Mouse (Mus musculus) olfactory bulb, adult 2 months (tissue): Measurements from ENCODE around the gene Mms22l.

Source experiments
- CTCF ChIP-seq: fragments of 200-500 bp; IDR thresholded peaks from 2 replicates; pipeline ENCODE4 v1.5.1; 2012; ENCODE audit warnings: low read depth, mild to moderate bottlenecking, low read length, moderate library complexity; ENCODE audit not compliant: insufficient read depth
- POLR2A ChIP-seq: fragments of 200-500 bp; IDR thresholded peaks from 2 replicates; pipeline ENCODE4 v1.6.1; 2012; ENCODE audit warnings: mild to moderate bottlenecking, low read depth, low read length, moderate library complexity; ENCODE audit not compliant: insufficient read depth

GRCm38 (mm10) chr4:24596942-24597611 is 100.8 kb downstream of the Mms22l start:
- TF ChIP-seq CTCF (no peak), POLR2A (no peak)
